In the genomic region with DNA sequence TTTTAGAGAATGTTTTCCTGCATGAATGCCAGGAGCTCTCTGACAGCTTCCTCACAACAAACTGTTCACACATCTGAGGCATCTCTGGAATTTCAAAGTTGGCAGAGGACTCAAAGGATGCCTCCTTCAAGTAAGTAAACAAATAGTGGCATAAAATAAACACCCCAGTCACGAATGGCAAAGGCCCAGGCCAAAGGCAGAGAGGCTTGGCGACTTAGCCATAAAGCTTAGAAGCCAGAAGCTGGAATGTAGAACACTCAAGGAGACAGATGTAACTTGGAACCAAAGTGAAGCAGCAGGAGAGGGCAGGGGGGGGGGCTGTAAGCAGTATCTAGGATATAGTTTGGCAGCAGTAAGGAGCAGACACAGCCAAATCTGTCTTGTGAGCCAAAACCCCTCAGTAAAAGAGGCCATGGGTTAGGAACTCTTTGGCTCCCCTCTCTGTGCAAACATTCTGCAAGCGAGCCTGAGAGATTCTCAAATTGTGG, we compare ENCODE assay signal across 13 mouse cellular contexts. TPM values are rescaled to one million over a fixed set of nuclear protein-coding genes. Genes with fewer than 3 reads are reported as not detected.
A peak's percentile ranks its signal among the peaks of the same experiment; 100 is the strongest.
DNase-seq lines count a peak whose midpoint lies in the region; TF ChIP-seq lines count a peak whose summit lies in the region.
"Had no signal": no experiment of that assay in that cellular context is flagged by ENCODE, and none has a peak within 500 bp of the region (broad histone marks: within the 10 kb centered on the region; RNA-seq: fewer than 3 reads in every experiment).

No protein-coding gene starts in this region.

- H3K9me3 ChIP-seq in heart, embryonic 10.5 days, result no peaks in the 10 kb centered on the region
- H3K9me3 ChIP-seq: heart, embryonic 13.5 days; neural tube, embryonic 12.5 days had no signal

- no peak for TF ChIP-seq EP300 in heart, adult 2 months (IDR thresholded peaks at IDR 0.05; ENCODE audit: insufficient read depth, low read depth, low read length)

- no peak for TF ChIP-seq POLR2A in heart, adult 2 months (IDR thresholded peaks at IDR 0.05; ENCODE audit: insufficient read depth, low read depth, low read length)

- H3K9ac ChIP-seq in heart, adult 2 months (ENCODE audit: low read depth, low read length), result no peak overlapping the region
- H3K9ac ChIP-seq: heart, embryonic 13.5 days; neural tube, embryonic 12.5 days had no signal

- TF ChIP-seq CTCF in heart, adult 2 months (IDR thresholded peaks at IDR 0.05), result no peak

- H3K36me3 ChIP-seq in heart, adult 2 months (ENCODE audit: control insufficient read depth, insufficient read depth, low read length), result no peaks in the 10 kb centered on the region
- no peaks in the 10 kb centered on the region for H3K36me3 ChIP-seq in heart, embryonic 10.5 days
- H3K36me3 ChIP-seq: G1E; heart, embryonic 13.5 days; neural tube, embryonic 12.5 days had no signal

- no peaks in the 10 kb centered on the region; the same call in 1 of the 2 replicates for H3K4me1 ChIP-seq in heart, adult 2 months (ENCODE audit: control insufficient read depth, insufficient read depth, low read length)
- peaks cover 13% of the 10 kb centered on the region; the same call in 1 of the 2 replicates for H3K4me1 ChIP-seq in heart, embryonic 10.5 days
- H3K4me1 ChIP-seq: neural tube, embryonic 12.5 days had no signal

- H3K27me3 ChIP-seq in heart, adult 2 months (ENCODE audit: control insufficient read depth, insufficient read depth, low read length), result no peaks in the 10 kb centered on the region
- no peaks in the 10 kb centered on the region; the same call in 1 of the 2 replicates for H3K27me3 ChIP-seq in heart, embryonic 10.5 days (ENCODE audit: insufficient read depth, poor library complexity, severe bottlenecking)
- H3K27me3 ChIP-seq: neural tube, embryonic 12.5 days had no signal

- intact Hi-C loops in heart, adult 2 months (cut with DNase I), result no loop called here

- H3K27ac ChIP-seq in heart, adult 2 months, result no peak overlapping the region
- H3K27ac ChIP-seq in heart, embryonic 10.5 days, result no peak overlapping the region
- H3K27ac ChIP-seq: heart, embryonic 13.5 days; neural tube, embryonic 12.5 days had no signal

- H3K4me3 ChIP-seq in heart, adult 2 months, result no peak overlapping the region
- no peak overlapping the region for H3K4me3 ChIP-seq in heart, embryonic 10.5 days
- H3K4me3 ChIP-seq: heart, embryonic 13.5 days; neural tube, embryonic 12.5 days had no signal

- peak; percentile 28 to 43 for DNase-seq in heart, adult 2 months
- no peak for DNase-seq in heart, embryonic 10.5 days (ENCODE audit: low spot score)
- peak; percentile 48 for DNase-seq in urinary bladder, postnatal 14 days (ENCODE audit: low spot score)
- DNase-seq in urinary bladder, postnatal 10 days (ENCODE audit: low spot score), result no peak
- DNase-seq in kidney, postnatal 10 days, result peak; percentile 64
- no peak for DNase-seq in thymus, postnatal 4 days
- DNase-seq in right cerebral cortex, postnatal 14 days, result no peak
- DNase-seq in frontal cortex, postnatal 10 days (ENCODE audit: low spot score in 2 of 2), result no peak
- DNase-seq: thymus, adult 18-20 months had no signal

- no peaks in the 10 kb centered on the region for H3K79me2 ChIP-seq in heart, adult 2 months (replicated peaks; ENCODE audit: control insufficient read depth, insufficient read depth, low read length)

- WGBS in heart, adult 2 months, result 17% methylated on average over 3 of the region's 3 CpGs
- WGBS in heart, embryonic 10.5 days, result 37% methylated on average over 3 of the region's 3 CpGs

RNA-seq across cellular contexts. Expression of gene Gm47289, which starts 22.3 kb away (rescaled TPM):
- not detected for total RNA-seq in heart, adult 2 months (2021)
- not detected in 2 replicates for polyA plus RNA-seq in heart, adult 2 months (2012; rRNA removed)
- polyA plus RNA-seq in heart, embryonic 10.5 days (2016; fragmentation: Nextera tagmentation; extraction: Ambion mirVana), result not detected in 2 replicates
- polyA plus RNA-seq: G1E; limb, embryonic 11.5 days; neural tube, embryonic 12.5 days had no signal

RNA-seq across cellular contexts. Expression of gene Acaa1b, which starts 24.4 kb away (rescaled TPM):
- total RNA-seq in heart, adult 2 months (2021), result 1 to 10 TPM; 1.4 to 1.6 TPM
- polyA plus RNA-seq in heart, adult 2 months (2012; rRNA removed), result 2.2 and 2.4 TPM in 2 replicates
- 0.70 and 0.76 TPM in 2 replicates for polyA plus RNA-seq in heart, embryonic 10.5 days (2016; fragmentation: Nextera tagmentation; extraction: Ambion mirVana)
- total RNA-seq: G1E had no signal
- polyA plus RNA-seq: G1E had no signal

RNA-seq across cellular contexts. Expression of gene Slc22a13, which starts 27.6 kb away (rescaled TPM):
- total RNA-seq in heart, adult 2 months (2021), result not detected
- polyA plus RNA-seq in heart, adult 2 months (2012; rRNA removed), result 0.06 TPM in 1 of 2 replicates, not detected in the other
- not detected in 2 replicates for polyA plus RNA-seq in heart, embryonic 10.5 days (2016; fragmentation: Nextera tagmentation; extraction: Ambion mirVana)
- total RNA-seq: G1E had no signal
- polyA plus RNA-seq: G1E; heart, embryonic 13.5 days; limb, embryonic 11.5 days; neural tube, embryonic 12.5 days had no signal

Comparison
In these comparisons a context has a peak if more than half of its experiments do, and no peak if none do; other contexts are left out.
1. DNase-seq: peak in heart, adult 2 months (2 of 2), urinary bladder, postnatal 14 days (single experiment) and kidney, postnatal 10 days (single experiment); none in heart, embryonic 10.5 days (single experiment), urinary bladder, postnatal 10 days (single experiment), thymus, postnatal 4 days (single experiment), right cerebral cortex, postnatal 14 days (single experiment) and frontal cortex, postnatal 10 days (0 of 2).